Mouse (Mus musculus) midbrain, embryonic 10.5 days (tissue): ENCODE data around the gene Ppp1r16b. TPM values are rescaled to one million over a fixed set of nuclear protein-coding genes. Genes with fewer than 3 reads are reported as not detected.

Experiments used
- DNase-seq: peaks from one replicate; pipeline ENCODE4 v3.0.0-alpha.2; 2017; ENCODE audit warnings: low spot score
- H3K27ac ChIP-seq: fragments of 300-500 bp; sonication (generic); replicated peaks from 2 replicates; pipeline ENCODE4 v1.5.1; 2016; ENCODE audit warnings: mild to moderate bottlenecking
- H3K27me3 ChIP-seq: fragments of 300-500 bp; sonication (generic); 2 replicates; pipeline ENCODE4 v1.6.1; 2016; ENCODE audit warnings: low read depth, mild to moderate bottlenecking; ENCODE audit not compliant: poor library complexity, severe bottlenecking
- H3K36me3 ChIP-seq: fragments of 300-500 bp; sonication (generic); 2 replicates; pipeline ENCODE4 v1.6.1; 2016; ENCODE audit warnings: mild to moderate bottlenecking, moderate library complexity
- H3K4me1 ChIP-seq: fragments of 300-500 bp; sonication (generic); 2 replicates; pipeline ENCODE4 v1.6.1; 2016
- H3K4me3 ChIP-seq: fragments of 300-500 bp; sonication (generic); 2 replicates; pipeline ENCODE4 v1.5.1; 2016; ENCODE audit warnings: mild to moderate bottlenecking, moderate library complexity
- H3K9me3 ChIP-seq: fragments of 300-500 bp; sonication (generic); replicated peaks from 2 replicates; pipeline ENCODE4 v1.6.1; 2016; ENCODE audit warnings: mild to moderate bottlenecking
- WGBS: fragments of 180-500 bp; shearing (Covaris S2); methylation state at CpG from one replicate; pipeline ENCODE4 v1.1.7; 2016; 5-methylcytosine and 5-hydroxymethylcytosine counted together
- polyA plus RNA-seq: library from polyadenylated mRNA; unstranded; fragments of >200 nt; fragmentation: Nextera tagmentation; extraction: Ambion mirVana; gene quantifications from 2 replicates; pipeline ENCODE4 v1.2.1, GENCODE M21; 2016

Ppp1r16b gene
- polyA plus RNA-seq, 1 experiment from 2014 or later: 3.7 TPM

GRCm38 (mm10) chr2:158770126-158770757, 105.0 kb downstream of the Ppp1r16b start:
- DNase-seq: no peak
- Histone ChIP-seq H3K4me3 (peak overlapping the region; percentile 79), H3K4me1 (peaks cover 61% of the 10 kb centered on the region), H3K27ac (no peak overlapping the region), H3K9me3 (no peaks in the 10 kb centered on the region), H3K27me3 (no peaks in the 10 kb centered on the region), H3K36me3 (peaks cover 35% of the 10 kb centered on the region)
- WGBS: 68% methylated on average over 13 of the region's 13 CpGs

GRCm38 (mm10) chr2:158771066-158771763, 106.0 kb downstream of the Ppp1r16b start:
- peaks cover 65% of the 10 kb centered on the region for H3K4me1 ChIP-seq
- 75% methylated on average over 11 of the region's 11 CpGs for WGBS
- 0 out of 2 replicates have a peak overlapping the region, but pooled peaks have one; percentile 23 for H3K27ac ChIP-seq
- H3K9me3 ChIP-seq: no peaks in the 10 kb centered on the region
- peaks cover 45% of the 10 kb centered on the region for H3K36me3 ChIP-seq
- DNase-seq: no peak
- H3K4me3 ChIP-seq: peak overlapping the region; percentile 79; the same call in 1 of the 2 replicates
- no peaks in the 10 kb centered on the region for H3K27me3 ChIP-seq

GRCm38 (mm10) chr2:158772808-158773207, 107.6 kb downstream of the Ppp1r16b start:
- DNase-seq: no peak
- H3K4me3 ChIP-seq: no peak overlapping the region

GRCm38 (mm10) chr2:158774886-158775285, 109.7 kb downstream of the Ppp1r16b start:
- no peak for DNase-seq
- peaks cover 53% of the 10 kb centered on the region for H3K4me1 ChIP-seq
- peaks cover 81% of the 10 kb centered on the region for H3K36me3 ChIP-seq
- no peaks in the 10 kb centered on the region for H3K9me3 ChIP-seq
- 89% methylated on average over 8 of the region's 8 CpGs for WGBS
- no peaks in the 10 kb centered on the region for H3K27me3 ChIP-seq
- no peak overlapping the region for H3K27ac ChIP-seq
- no peak overlapping the region for H3K4me3 ChIP-seq

More at GRCm38 (mm10) chr2:158772808-158773207, 107.6 kb downstream of the Ppp1r16b start:
- WGBS: 92% methylated on average over 13 of the region's 13 CpGs
- peaks cover 61% of the 10 kb centered on the region for H3K36me3 ChIP-seq
- H3K27ac ChIP-seq: 0 out of 2 replicates have a peak overlapping the region, but pooled peaks have one; percentile 23
- H3K27me3 ChIP-seq: no peaks in the 10 kb centered on the region
- H3K9me3 ChIP-seq: no peaks in the 10 kb centered on the region
- H3K4me1 ChIP-seq: peaks cover 71% of the 10 kb centered on the region

- H3K4me1 ChIP-seq: peaks cover 35% of the 10 kb centered on the region
- H3K27me3 ChIP-seq: no peaks in the 10 kb centered on the region
- H3K27ac ChIP-seq: no peak overlapping the region
- H3K9me3 ChIP-seq: no peaks in the 10 kb centered on the region
- 94% methylated on average over 4 of the region's 4 CpGs for WGBS
- DNase-seq: no peak
- H3K36me3 ChIP-seq: peaks cover 97% of the 10 kb centered on the region
- no peak overlapping the region for H3K4me3 ChIP-seq
Measured at GRCm38 (mm10) chr2:158776716-158777115, 111.5 kb downstream of the Ppp1r16b start.

- WGBS: 84% methylated on average over 6 of the region's 6 CpGs
- Histone ChIP-seq H3K27ac (no peak overlapping the region), H3K9me3 (no peaks in the 10 kb centered on the region), H3K4me1 (peaks cover 27% of the 10 kb centered on the region), H3K27me3 (no peaks in the 10 kb centered on the region), H3K36me3 (peaks cover 97% of the 10 kb centered on the region), H3K4me3 (no peak overlapping the region)
- DNase-seq: no peak
Measured at GRCm38 (mm10) chr2:158777490-158777889, 112.3 kb downstream of the Ppp1r16b start.

- H3K4me3 ChIP-seq: no peak overlapping the region
- peaks cover 23% of the 10 kb centered on the region for H3K4me1 ChIP-seq
- H3K27me3 ChIP-seq: no peaks in the 10 kb centered on the region
- H3K27ac ChIP-seq: no peak overlapping the region
- 84% methylated on average over 7 of the region's 7 CpGs for WGBS
- H3K9me3 ChIP-seq: no peaks in the 10 kb centered on the region
- no peak for DNase-seq
- H3K36me3 ChIP-seq: peaks cover 97% of the 10 kb centered on the region
Measured at GRCm38 (mm10) chr2:158778349-158778748, 113.2 kb downstream of the Ppp1r16b start.

GRCm38 (mm10) chr2:158781126-158781525, 115.9 kb downstream of the Ppp1r16b start:
- Histone ChIP-seq H3K27me3 (no peaks in the 10 kb centered on the region), H3K9me3 (no peaks in the 10 kb centered on the region), H3K36me3 (peaks cover 100% of the 10 kb centered on the region), H3K4me3 (no peak overlapping the region), H3K4me1 (peaks cover 13% of the 10 kb centered on the region), H3K27ac (no peak overlapping the region)
- DNase-seq: no peak
- 95% methylated on average over 7 of the region's 7 CpGs for WGBS

- 91% methylated on average over 14 of the region's 14 CpGs for WGBS
- H3K27ac ChIP-seq: no peak overlapping the region
- H3K36me3 ChIP-seq: peaks cover 52% of the 10 kb centered on the region
- DNase-seq: no peak
- peaks cover 12% of the 10 kb centered on the region for H3K4me1 ChIP-seq
- no peaks in the 10 kb centered on the region for H3K27me3 ChIP-seq
- no peaks in the 10 kb centered on the region for H3K9me3 ChIP-seq
- no peak overlapping the region for H3K4me3 ChIP-seq
Measured at GRCm38 (mm10) chr2:158786927-158787795, 122.0 kb downstream of the Ppp1r16b start.

- H3K9me3 ChIP-seq: no peaks in the 10 kb centered on the region
- H3K4me3 ChIP-seq: peak within 1 kb of the TSS; percentile 76
- peak within 1 kb of the TSS; percentile 85 for H3K27ac ChIP-seq
- DNase-seq: peak; percentile 99
- peaks cover 24% of the 10 kb centered on the region for H3K4me1 ChIP-seq
- WGBS: 0% methylated on average over 30 of the region's 33 CpGs
- H3K36me3 ChIP-seq: peaks cover 2% of the 10 kb centered on the region
- no peaks in the 10 kb centered on the region for H3K27me3 ChIP-seq
Measured at GRCm38 (mm10) chr2:158794494-158795004, 129.4 kb downstream of the Ppp1r16b start, which contains the start of gene Dhx35. TSS of gene Dhx35 (plus strand) at chr2:158794807.

GRCm38 (mm10) chr2:158795043-158795442, 129.8 kb downstream of the Ppp1r16b start:
- peak overlapping the region; percentile 85 for H3K27ac ChIP-seq
- no peaks in the 10 kb centered on the region for H3K9me3 ChIP-seq
- peak overlapping the region; percentile 76 for H3K4me3 ChIP-seq
- 12% methylated on average over 15 of the region's 15 CpGs for WGBS
- peaks cover 7% of the 10 kb centered on the region for H3K36me3 ChIP-seq
- no peak for DNase-seq
- no peaks in the 10 kb centered on the region for H3K27me3 ChIP-seq
- H3K4me1 ChIP-seq: peaks cover 24% of the 10 kb centered on the region

GRCm38 (mm10) chr2:158795875-158796274, 130.7 kb downstream of the Ppp1r16b start:
- WGBS: 86% methylated on average over 2 of the region's 2 CpGs
- Histone ChIP-seq H3K4me3 (no peak overlapping the region), H3K36me3 (peaks cover 16% of the 10 kb centered on the region), H3K27ac (no peak overlapping the region), H3K27me3 (no peaks in the 10 kb centered on the region), H3K9me3 (no peaks in the 10 kb centered on the region), H3K4me1 (peaks cover 24% of the 10 kb centered on the region)
- no peak for DNase-seq
